Mouse (Mus musculus) heart, embryonic 14.5 days (tissue): Measurements from ENCODE around the gene Mtch1. TPM values are rescaled to one million over a fixed set of nuclear protein-coding genes. Genes with fewer than 3 reads are reported as not detected.
A peak's percentile ranks its signal among the peaks of the same experiment; 100 is the strongest.

Experiments
- ATAC-seq: fragments of 200-750 bp; cut with Nextera tagmentation; 2 replicates; pipeline ENCODE4 v1.8.0; 2017; ENCODE audit warnings: low read depth, moderate TSS enrichment; ENCODE audit not compliant: insufficient number of reproducible peaks, insufficient read depth, low FRiP score
- H3K27ac ChIP-seq, 2 experiments: fragments of 200-500 bp in 1 of 2; fragments of 300-500 bp in 1 of 2; sonication (generic) in 1 of 2; replicated peaks in 1 of 2; 2 replicates each; pipeline ENCODE4 v1.5.1; 2012 to 2014; ENCODE audit warnings: low read depth in 2 of 2, low read length in 2 of 2, control low read depth in 1 of 2, mild to moderate bottlenecking in 1 of 2, mixed read lengths in 1 of 2; ENCODE audit not compliant: control insufficient read depth in 1 of 2, insufficient read depth in 1 of 2
- H3K27me3 ChIP-seq: fragments of 300-500 bp; sonication (generic); 2 replicates; pipeline ENCODE4 v1.6.1; 2014; ENCODE audit warnings: mild to moderate bottlenecking, low read length, control low read depth; ENCODE audit not compliant: control insufficient read depth, insufficient read depth
- H3K36me3 ChIP-seq: fragments of 300-500 bp; sonication (generic); 2 replicates; pipeline ENCODE4 v1.6.1; 2014; ENCODE audit warnings: mild to moderate bottlenecking, control low read depth, low read length, mixed read lengths; ENCODE audit not compliant: control insufficient read depth, insufficient read depth
- H3K4me1 ChIP-seq, 2 experiments: fragments of 200-500 bp in 1 of 2; fragments of 300-500 bp in 1 of 2; sonication (generic) in 1 of 2; 2 replicates each; pipeline ENCODE4 v1.6.1; 2012 to 2014; ENCODE audit warnings: low read length in 2 of 2, control low read depth in 1 of 2, mixed read lengths in 1 of 2; ENCODE audit not compliant: control insufficient read depth in 2 of 2, insufficient read depth in 2 of 2
- H3K4me2 ChIP-seq: fragments of 300-500 bp; sonication (generic); 2 replicates; pipeline ENCODE4 v1.6.1; 2014; ENCODE audit warnings: mild to moderate bottlenecking, low read length
- H3K4me3 ChIP-seq, 2 experiments: fragments of 200-500 bp in 1 of 2; fragments of 300-500 bp in 1 of 2; sonication (generic) in 1 of 2; 2 replicates each; pipeline ENCODE4 v1.5.1; 2012 to 2014; ENCODE audit warnings: low read length in 2 of 2, mild to moderate bottlenecking in 2 of 2, control low read depth in 1 of 2, low read depth in 1 of 2, moderate library complexity in 1 of 2; ENCODE audit not compliant: control insufficient read depth in 1 of 2, insufficient read depth in 1 of 2
- H3K9ac ChIP-seq: fragments of 300-500 bp; sonication (generic); 2 replicates; pipeline ENCODE4 v1.6.1; 2014; ENCODE audit warnings: mild to moderate bottlenecking, low read length
- H3K9me3 ChIP-seq: fragments of 300-500 bp; sonication (generic); 2 replicates; pipeline ENCODE4 v1.6.1; 2016; ENCODE audit warnings: low read length, control low read depth; ENCODE audit not compliant: control insufficient read depth
- WGBS: fragments of 180-500 bp; shearing (Covaris S2); extraction: QIAGEN DNeasy Blood & Tissue Kit; methylation state at CpG from one replicate; pipeline ENCODE4 v1.1.7; 2014; 5-methylcytosine and 5-hydroxymethylcytosine counted together
- polyA plus RNA-seq: library from polyadenylated mRNA; unstranded; fragments of >200 nt; fragmentation: Nextera tagmentation; extraction: Ambion mirVana; gene quantifications from 2 replicates; pipeline ENCODE4 v1.2.1, GENCODE M21; 2014

The Mtch1 gene
- polyA plus RNA-seq, 1 experiment from 2014 or later, result 368 TPM

GRCm38 (mm10) chr17:29340406-29341261, 7.1 kb downstream of the Mtch1 start:
- ATAC-seq, result no peak
- Histone ChIP-seq H3K36me3 (peaks cover 87% of the 10 kb centered on the region), H3K9ac (0 out of 2 replicates have a peak overlapping the region, but pooled peaks have one; percentile 48), H3K4me3 (no peak overlapping the region), H3K27me3 (no peaks in the 10 kb centered on the region), H3K4me1 (peaks cover 19 to 48% of the 10 kb centered on the region in 2 experiments), H3K27ac (peak overlapping the region in 1 of 2 experiments; percentile 92; a peak in 1 of 4 replicates), H3K4me2 (no peak overlapping the region), H3K9me3 (no peaks in the 10 kb centered on the region)
- 81% methylated on average over 18 of the region's 18 CpGs for WGBS

GRCm38 (mm10) chr17:29339170-29339768, 8.5 kb downstream of the Mtch1 start:
- no peak for ATAC-seq
- Histone ChIP-seq H3K27ac (peak overlapping the region; percentile 12 to 69), H3K9ac (no peak overlapping the region), H3K4me3 (no peak overlapping the region), H3K4me2 (no peak overlapping the region), H3K9me3 (no peaks in the 10 kb centered on the region), H3K4me1 (peaks cover 14 to 41% of the 10 kb centered on the region in 2 experiments), H3K36me3 (peaks cover 88% of the 10 kb centered on the region), H3K27me3 (no peaks in the 10 kb centered on the region)
- WGBS, result 74% methylated on average over 11 of the region's 11 CpGs

GRCm38 (mm10) chr17:29337979-29338823, 9.5 kb downstream of the Mtch1 start:
- Histone ChIP-seq H3K27me3 (no peaks in the 10 kb centered on the region), H3K9ac (no peak overlapping the region), H3K4me3 (no peak overlapping the region), H3K4me1 (peaks cover 14 to 32% of the 10 kb centered on the region in 2 experiments), H3K4me2 (no peak overlapping the region), H3K9me3 (no peaks in the 10 kb centered on the region), H3K36me3 (peaks cover 86% of the 10 kb centered on the region), H3K27ac (peak overlapping the region in 1 of 2 experiments; percentile 69; a peak in 2 of 4 replicates)
- ATAC-seq, result no peak
- 84% methylated on average over 9 of the region's 9 CpGs for WGBS

- 91% methylated on average over 19 of the region's 19 CpGs for WGBS
- H3K4me2 ChIP-seq, result no peak overlapping the region
- H3K36me3 ChIP-seq, result peaks cover 92% of the 10 kb centered on the region
- H3K9ac ChIP-seq, result no peak overlapping the region
- no peaks in the 10 kb centered on the region for H3K27me3 ChIP-seq
- H3K4me3 ChIP-seq, result no peak overlapping the region
- no peak overlapping the region for H3K27ac ChIP-seq
- ATAC-seq, result no peak
- H3K9me3 ChIP-seq, result no peaks in the 10 kb centered on the region
- peaks cover 8 to 27% of the 10 kb centered on the region in 2 experiments for H3K4me1 ChIP-seq
Observed at GRCm38 (mm10) chr17:29336266-29336990, 11.3 kb downstream of the Mtch1 start.

GRCm38 (mm10) chr17:29332186-29332685, 15.5 kb downstream of the Mtch1 start:
- Histone ChIP-seq H3K27me3 (peaks cover 5% of the 10 kb centered on the region), H3K4me3 (no peak overlapping the region), H3K9me3 (no peaks in the 10 kb centered on the region), H3K4me2 (no peak overlapping the region), H3K36me3 (peaks cover 67% of the 10 kb centered on the region), H3K4me1 (peaks cover 14 to 25% of the 10 kb centered on the region in 2 experiments), H3K9ac (no peak overlapping the region), H3K27ac (0 out of 4 replicates have a peak overlapping the region, but pooled peaks of 1 of the 2 experiments have one; percentile 78)
- WGBS, result 75% methylated on average over 4 of the region's 4 CpGs
- no peak for ATAC-seq

GRCm38 (mm10) chr17:29330671-29331410, 16.9 kb downstream of the Mtch1 start:
- Histone ChIP-seq H3K4me3 (no peak overlapping the region), H3K27me3 (peaks cover 18% of the 10 kb centered on the region), H3K27ac (peak overlapping the region; percentile 66 to 78), H3K36me3 (peaks cover 53% of the 10 kb centered on the region), H3K9ac (no peak overlapping the region), H3K4me2 (no peak overlapping the region), H3K9me3 (no peaks in the 10 kb centered on the region), H3K4me1 (peaks cover 23 to 33% of the 10 kb centered on the region in 2 experiments)
- ATAC-seq, result no peak
- 6% methylated on average over 5 of the region's 5 CpGs for WGBS
